Mouse (Mus musculus) hindbrain, postnatal 0 days (tissue): ENCODE data around the gene 2310022A10Rik. TPM values are rescaled to one million over a fixed set of nuclear protein-coding genes. Genes with fewer than 3 reads are reported as not detected.

Experiments
- ATAC-seq: fragments of 200-750 bp; cut with Nextera tagmentation; 2 replicates; pipeline ENCODE4 v1.8.0; 2017; ENCODE audit warnings: mild to moderate bottlenecking, moderate TSS enrichment, moderate library complexity
- DNase-seq: peaks from one replicate; pipeline ENCODE4 v3.0.0-alpha.2; 2015; ENCODE audit warnings: low spot score
- H3K27ac ChIP-seq: fragments of 300-500 bp; sonication (generic); 2 replicates; pipeline ENCODE4 v1.5.1; 2014; ENCODE audit warnings: mild to moderate bottlenecking
- H3K27me3 ChIP-seq: fragments of 300-500 bp; sonication (generic); 2 replicates; pipeline ENCODE4 v1.6.1; 2014; ENCODE audit warnings: low read length, mixed read lengths; ENCODE audit not compliant: insufficient read depth
- H3K36me3 ChIP-seq: fragments of 300-500 bp; sonication (generic); 2 replicates; pipeline ENCODE4 v1.6.1; 2014; ENCODE audit warnings: low read length, mixed read lengths; ENCODE audit not compliant: insufficient read depth
- H3K4me1 ChIP-seq: fragments of 300-500 bp; sonication (generic); 2 replicates; pipeline ENCODE4 v1.6.1; 2014; ENCODE audit warnings: antibody characterized with exemption, low read length, mixed read lengths; ENCODE audit not compliant: insufficient read depth
- H3K4me2 ChIP-seq: fragments of 300-500 bp; sonication (generic); 2 replicates; pipeline ENCODE4 v1.6.1; 2014; ENCODE audit warnings: low read depth, mild to moderate bottlenecking, low read length, moderate library complexity, mixed read lengths
- H3K4me3 ChIP-seq: fragments of 300-500 bp; sonication (generic); 2 replicates; pipeline ENCODE4 v1.5.1; 2014; ENCODE audit warnings: low read length
- H3K9ac ChIP-seq: fragments of 300-500 bp; sonication (generic); replicated peaks from 2 replicates; pipeline ENCODE4 v1.6.1; 2014; ENCODE audit warnings: mild to moderate bottlenecking, low read length, moderate library complexity, mixed read lengths
- H3K9me3 ChIP-seq: fragments of 300-500 bp; sonication (generic); 2 replicates; pipeline ENCODE4 v1.6.1; 2016; ENCODE audit warnings: low read length, mixed read lengths
- CTCF ChIP-seq: IDR thresholded peaks from 2 replicates; pipeline ENCODE4 v1.5.1; 2016; ENCODE audit warnings: antibody characterized with exemption, control low read depth, low read depth
- WGBS: fragments of 180-500 bp; shearing (Covaris S2); extraction: QIAGEN DNeasy Blood & Tissue Kit; methylation state at CpG from one replicate; pipeline ENCODE4 v1.1.7; 2014; 5-methylcytosine and 5-hydroxymethylcytosine counted together
- polyA plus RNA-seq: library from polyadenylated mRNA; unstranded; fragments of >200 nt; fragmentation: Nextera tagmentation; extraction: Ambion mirVana; gene quantifications from 2 replicates; pipeline ENCODE4 v1.2.1, GENCODE M21; 2015
- total RNA-seq: library from RNA; depleted of rRNA; stranded (reverse); fragments of >200 nt; gene quantifications from 2 replicates; pipeline ENCODE4 v1.2.3, GENCODE M21; 2014

The 2310022A10Rik gene
- total and polyA plus RNA-seq, 2 experiments from 2014 or later, result 8.2 to 26.1 TPM

GRCm38 (mm10) chr7:27602835-27603234 lies 49.8 kb downstream of the 2310022A10Rik start:
- Histone ChIP-seq H3K4me2 (no peak overlapping the region), H3K4me3 (no peak overlapping the region), H3K9ac (no peak overlapping the region), H3K4me1 (peaks cover 68% of the 10 kb centered on the region), H3K36me3 (no peaks in the 10 kb centered on the region), H3K27me3 (no peaks in the 10 kb centered on the region), H3K27ac (peak overlapping the region; percentile 78; the same call in 1 of the 2 replicates), H3K9me3 (no peaks in the 10 kb centered on the region)
- WGBS, result 68% methylated on average over 7 of the region's 7 CpGs
- ATAC-seq (no peak), DNase-seq (no peak)
- no peak for TF ChIP-seq CTCF

DNA sequence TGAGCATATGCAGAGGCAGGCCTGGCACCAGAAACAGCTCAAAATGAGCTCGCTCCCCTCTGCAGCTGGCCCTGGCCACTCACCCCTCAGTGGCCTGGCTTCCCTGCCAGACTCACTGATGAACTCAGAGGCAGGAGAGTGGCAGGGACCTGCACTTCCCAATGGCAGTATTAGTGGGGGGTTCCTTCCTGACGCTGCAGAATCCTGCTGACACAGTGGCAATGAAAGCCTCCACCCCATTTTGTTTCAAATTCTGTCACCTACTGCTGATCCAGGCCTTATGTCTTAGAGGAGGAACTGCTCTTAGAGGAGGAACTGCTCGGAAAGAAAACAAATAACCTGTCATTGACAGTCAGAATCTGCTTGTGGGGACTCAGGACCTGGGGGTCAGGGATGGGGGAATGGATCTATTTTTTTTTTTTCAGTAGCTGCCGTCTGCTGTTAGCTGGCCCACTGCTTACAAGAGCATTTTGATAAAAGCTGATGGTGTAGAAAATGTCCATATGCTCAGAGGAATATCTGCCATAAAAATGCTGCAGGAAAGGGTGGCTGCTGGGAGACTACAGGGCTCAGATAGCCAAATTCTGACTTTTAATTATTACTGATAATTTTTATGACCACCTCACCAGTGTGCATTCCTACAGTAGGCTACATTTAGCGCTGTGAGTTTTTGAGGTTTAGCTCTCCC lies 51.8 kb downstream of the 2310022A10Rik start:
- 29% methylated on average over 5 of the region's 5 CpGs for WGBS
- no peak for TF ChIP-seq CTCF
- 0 out of 2 replicates have a peak, but pooled peaks have one; percentile 8 for ATAC-seq
- no peaks in the 10 kb centered on the region for H3K9me3 ChIP-seq
- no peak overlapping the region for H3K4me3 ChIP-seq
- H3K27ac ChIP-seq, result peak overlapping the region; percentile 78
- peaks cover 68% of the 10 kb centered on the region for H3K4me1 ChIP-seq
- H3K4me2 ChIP-seq, result 0 out of 2 replicates have a peak overlapping the region, but pooled peaks have one; percentile 11
- 0 out of 2 replicates have a peak overlapping the region, but pooled peaks have one; percentile 25 for H3K9ac ChIP-seq
- no peaks in the 10 kb centered on the region for H3K27me3 ChIP-seq
- peaks cover 6% of the 10 kb centered on the region; the same call in 1 of the 2 replicates for H3K36me3 ChIP-seq
- peak; percentile 55 for DNase-seq

DNA sequence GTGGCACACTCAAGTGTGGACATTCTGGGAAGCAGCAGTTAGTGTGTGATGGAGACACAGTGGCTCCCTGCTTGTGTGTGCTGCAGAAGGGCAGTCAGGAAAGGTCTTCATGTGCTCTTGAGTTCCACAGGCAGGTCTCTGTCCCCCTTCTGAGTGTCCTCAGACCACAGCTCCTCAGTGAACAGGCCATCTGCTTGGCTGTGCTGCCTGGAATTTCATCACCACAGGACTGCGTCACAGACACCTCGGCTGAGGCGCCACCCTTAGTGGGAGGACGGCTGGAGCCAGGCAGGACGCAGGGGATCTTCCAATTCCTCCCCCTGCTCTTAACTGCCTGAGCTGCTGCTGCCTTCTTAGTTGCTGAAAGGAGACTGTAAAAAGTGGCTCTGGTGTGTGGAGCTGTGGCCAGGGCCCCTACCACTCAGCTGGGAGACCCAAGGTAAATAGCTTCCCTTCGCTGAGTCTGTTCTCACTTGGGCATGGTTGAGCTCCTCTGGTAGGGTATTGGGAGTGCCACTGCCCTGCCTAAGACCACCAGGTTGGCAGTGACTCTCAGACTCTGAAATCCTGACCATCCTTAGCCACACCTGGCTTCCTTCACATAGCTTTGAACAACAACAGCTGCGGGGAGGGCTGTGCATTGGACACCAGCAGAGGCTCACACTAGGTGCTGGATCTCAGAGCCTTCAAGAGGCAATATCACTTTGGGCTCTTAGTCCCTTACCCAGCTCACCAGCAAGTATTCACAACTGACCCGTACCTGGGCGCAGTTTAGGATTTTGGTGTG lies 52.7 kb downstream of the 2310022A10Rik start:
- H3K4me2 ChIP-seq, result 0 out of 2 replicates have a peak overlapping the region, but pooled peaks have one; percentile 11
- no peaks in the 10 kb centered on the region for H3K27me3 ChIP-seq
- DNase-seq, result peak; percentile 43
- H3K27ac ChIP-seq, result peak overlapping the region; percentile 78
- no peaks in the 10 kb centered on the region for H3K9me3 ChIP-seq
- peaks cover 61% of the 10 kb centered on the region for H3K4me1 ChIP-seq
- peaks cover 9% of the 10 kb centered on the region; the same call in 1 of the 2 replicates for H3K36me3 ChIP-seq
- peak overlapping the region; percentile 25; the same call in 1 of the 2 replicates for H3K9ac ChIP-seq
- no peak overlapping the region for H3K4me3 ChIP-seq
- ATAC-seq, result peak; percentile 33; the same call in 1 of the 2 replicates
- WGBS, result 61% methylated on average over 9 of the region's 9 CpGs
- no peak for TF ChIP-seq CTCF

DNA sequence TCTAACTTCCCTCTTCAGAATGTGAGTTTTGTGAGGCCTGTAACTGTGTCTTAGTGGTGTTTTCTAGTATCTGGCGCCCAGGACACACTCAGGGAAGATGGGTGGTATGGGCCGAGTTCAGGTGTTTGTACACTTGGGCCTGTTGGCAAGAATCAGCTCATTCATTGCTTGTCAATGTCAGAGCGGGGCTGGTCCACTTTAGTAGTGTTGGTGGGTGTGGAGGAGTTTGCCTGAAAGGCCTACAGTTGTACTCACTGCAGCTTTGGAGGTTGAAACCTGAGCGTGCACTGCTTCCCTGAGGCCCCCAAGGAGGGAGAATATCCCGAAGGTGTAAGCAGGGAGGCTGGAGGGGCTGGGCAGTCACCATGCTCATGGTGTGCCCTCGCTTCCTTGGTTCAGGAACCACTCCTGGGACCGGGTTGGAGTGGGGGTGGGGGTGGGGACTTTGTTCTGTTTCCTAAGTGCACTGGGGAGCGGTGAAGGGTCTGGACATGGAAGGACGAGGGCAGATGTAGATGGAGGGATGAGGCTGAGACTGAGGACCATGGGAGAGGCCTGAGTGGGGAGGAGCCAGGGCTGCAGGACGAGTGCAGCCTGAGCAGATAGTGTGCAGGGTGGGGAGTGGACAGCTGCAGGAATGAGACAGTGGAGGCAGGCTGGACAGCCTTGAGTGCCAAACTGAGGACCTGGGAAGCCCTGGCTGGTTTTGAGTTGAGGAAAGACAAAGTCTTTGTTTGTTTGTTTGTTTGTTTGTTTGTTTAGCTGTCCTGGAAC lies 53.6 kb downstream of the 2310022A10Rik start:
- Histone ChIP-seq H3K9ac (no peak overlapping the region), H3K4me3 (no peak overlapping the region), H3K27ac (peak overlapping the region; percentile 78), H3K36me3 (peaks cover 12% of the 10 kb centered on the region; the same call in 1 of the 2 replicates), H3K4me2 (no peak overlapping the region), H3K4me1 (peaks cover 53% of the 10 kb centered on the region), H3K27me3 (no peaks in the 10 kb centered on the region), H3K9me3 (no peaks in the 10 kb centered on the region)
- DNase-seq (no peak), ATAC-seq (no peak)
- TF ChIP-seq CTCF, result no peak
- WGBS, result 62% methylated on average over 10 of the region's 10 CpGs

GRCm38 (mm10) chr7:27607580-27607979 lies 54.5 kb downstream of the 2310022A10Rik start:
- TF ChIP-seq CTCF, result no peak
- Histone ChIP-seq H3K9me3 (no peaks in the 10 kb centered on the region), H3K4me3 (no peak overlapping the region), H3K4me2 (no peak overlapping the region), H3K27me3 (no peaks in the 10 kb centered on the region), H3K36me3 (peaks cover 12% of the 10 kb centered on the region; the same call in 1 of the 2 replicates), H3K9ac (no peak overlapping the region), H3K27ac (peak overlapping the region; percentile 78), H3K4me1 (peaks cover 48% of the 10 kb centered on the region)
- ATAC-seq, result peak; percentile 81
- WGBS, result 31% methylated on average over 5 of the region's 5 CpGs
- DNase-seq, result peak; percentile 84

DNA sequence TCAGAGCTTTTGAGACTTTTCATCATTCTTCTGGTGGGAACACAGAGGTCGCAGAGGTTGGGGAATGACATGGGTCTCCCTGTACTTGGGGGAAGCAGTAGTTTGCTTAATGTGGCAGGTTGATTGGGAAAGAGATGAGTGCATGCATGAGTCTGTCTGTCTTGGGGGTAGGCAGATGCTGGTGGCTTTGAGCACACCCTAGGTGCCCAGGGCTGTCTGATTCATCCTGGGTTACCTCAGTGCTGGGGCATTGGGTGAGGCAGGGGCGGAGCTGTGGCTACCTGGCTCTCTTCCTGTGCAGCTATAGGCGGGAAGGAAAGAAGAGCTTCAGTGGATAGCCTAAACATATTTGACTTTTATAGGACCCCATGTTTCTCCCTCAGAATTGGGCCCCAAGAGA lies 55.1 kb downstream of the 2310022A10Rik start:
- Histone ChIP-seq H3K36me3 (peaks cover 12% of the 10 kb centered on the region; the same call in 1 of the 2 replicates), H3K4me3 (no peak overlapping the region), H3K27ac (peak overlapping the region; percentile 78), H3K9ac (no peak overlapping the region), H3K9me3 (no peaks in the 10 kb centered on the region), H3K4me2 (no peak overlapping the region), H3K4me1 (peaks cover 49% of the 10 kb centered on the region), H3K27me3 (no peaks in the 10 kb centered on the region)
- 93% methylated on average over 3 of the region's 3 CpGs for WGBS
- TF ChIP-seq CTCF, result no peak
- ATAC-seq (no peak), DNase-seq (no peak)
